Mouse (Mus musculus) frontal cortex, adult (tissue): ENCODE measurements at regions not wholly inside any gene's neighbourhood (a gene's known extent, or its start where the extent isn't known, plus 50 kb on each side); places are given as distances from the start of the nearest gene placed in this dataset.
A peak's percentile ranks its signal among the peaks of the same experiment; 100 is the strongest.

Experiments used
- ATAC-seq: cut with Nextera tagmentation; 2 replicates; pipeline ENCODE4 v1.9.2; 2017; ENCODE audit warnings: mild to moderate bottlenecking, moderate library complexity, mixed read lengths; ENCODE audit not compliant: low TSS enrichment

- no peak for ATAC-seq
Measured at GRCm38 (mm10) chr5:98108394-98108793, 58.6 kb upstream of the Prdm8 start.

GRCm38 (mm10) chr5:98106261-98106660 lies 60.7 kb upstream of the Prdm8 start:
- peak; percentile 93 for ATAC-seq

- no peak for ATAC-seq
Measured at GRCm38 (mm10) chr5:98083409-98083808, 52.6 kb upstream of the Antxr2 start.

- peak; percentile 96 for ATAC-seq
Measured at GRCm38 (mm10) chr5:98081204-98081603, 50.4 kb upstream of the Antxr2 start.
